18 mouse cellular contexts compared by ENCODE assay signal in genomic region chr19:10585112-10585511, GRCm38 (mm10). TPM values are rescaled to one million over a fixed set of nuclear protein-coding genes. Genes with fewer than 3 reads are reported as not detected.
DNase-seq lines count a peak whose midpoint lies in the region; ATAC-seq and TF ChIP-seq lines count a peak whose summit lies in the region.
"Had no signal": no experiment of that assay in that cellular context is flagged by ENCODE, and none has a peak within 500 bp of the region (broad histone marks: within the 10 kb centered on the region; RNA-seq: fewer than 3 reads in every experiment).

No protein-coding gene starts in this region.

- peak; percentile 77 for TF ChIP-seq EP300 in CH12.LX (IDR thresholded peaks at IDR 0.05; ENCODE audit: low read length)
- no peak for TF ChIP-seq EP300 in liver, postnatal 0 days (IDR thresholded peaks at IDR 0.05; ENCODE audit: low read depth)

- intact Hi-C loops in left cerebral cortex, postnatal 36 days (cut with DNase I), result no loop called here

- peaks cover 29% of the 10 kb centered on the region for H3K79me2 ChIP-seq in CH12.LX (replicated peaks; ENCODE audit: control insufficient read depth, extremely low read depth, insufficient read depth, poor library complexity, severe bottlenecking)

- H3K36me3 ChIP-seq in liver, embryonic 12.5 days, result peaks cover 34% of the 10 kb centered on the region
- H3K36me3 ChIP-seq in CH12.LX (replicated peaks in 1 of 2; ENCODE audit: control insufficient read depth in 1 of 2, insufficient read depth in 1 of 2, low read length in 1 of 2), result peaks cover 30 to 72% of the 10 kb centered on the region in 2 experiments
- H3K36me3 ChIP-seq in liver, postnatal 0 days (replicated peaks; ENCODE audit: insufficient read depth, low read length), result peaks cover 51% of the 10 kb centered on the region
- H3K36me3 ChIP-seq in stomach, embryonic 15.5 days, result no peaks in the 10 kb centered on the region; the same call in 1 of the 2 replicates

- H3K27me3 ChIP-seq in liver, embryonic 12.5 days (replicated peaks), result no peaks in the 10 kb centered on the region
- no peaks in the 10 kb centered on the region for H3K27me3 ChIP-seq in CH12.LX (replicated peaks)
- H3K27me3 ChIP-seq in liver, postnatal 0 days (ENCODE audit: insufficient read depth, low read length), result no peaks in the 10 kb centered on the region
- H3K27me3 ChIP-seq in stomach, embryonic 15.5 days (replicated peaks), result no peaks in the 10 kb centered on the region
- H3K27me3 ChIP-seq: hindbrain, embryonic 15.5 days; lung, embryonic 15.5 days had no signal

- H3K9me3 ChIP-seq in liver, embryonic 12.5 days (replicated peaks), result no peaks in the 10 kb centered on the region
- no peaks in the 10 kb centered on the region for H3K9me3 ChIP-seq in CH12.LX (replicated peaks; ENCODE audit: low read length)
- no peaks in the 10 kb centered on the region for H3K9me3 ChIP-seq in liver, postnatal 0 days (ENCODE audit: low read length)
- no peaks in the 10 kb centered on the region for H3K9me3 ChIP-seq in stomach, embryonic 15.5 days
- H3K9me3 ChIP-seq: embryonic facial prominence, embryonic 10.5 days; hindbrain, embryonic 15.5 days; lung, embryonic 15.5 days had no signal

- TF ChIP-seq POLR2A in CH12.LX (IDR thresholded peaks at IDR 0.05; ENCODE audit: low read depth, low read length), result peak; percentile 31; the same call in 1 of the 2 replicates

- no peak for TF ChIP-seq RAD21 in CH12.LX (IDR thresholded peaks at IDR 0.05; ENCODE audit: low read depth, low read length)

- H3K9ac ChIP-seq in liver, embryonic 12.5 days, result no peak overlapping the region
- no peak overlapping the region for H3K9ac ChIP-seq in CH12.LX (ENCODE audit: insufficient read depth, low read depth)
- no peak overlapping the region for H3K9ac ChIP-seq in liver, postnatal 0 days (replicated peaks)
- H3K9ac ChIP-seq in stomach, embryonic 15.5 days, result no peak overlapping the region
- H3K9ac ChIP-seq: hindbrain, embryonic 15.5 days; lung, embryonic 15.5 days had no signal

- DNase-seq in liver, result no peak
- peak; percentile 61 for DNase-seq in CH12.LX (ENCODE audit: extremely low read depth)
- DNase-seq in liver, postnatal 0 days, result peak; percentile 35
- no peak for DNase-seq in left cerebral cortex, postnatal 36 days (ENCODE audit: low spot score in 2 of 2)
- DNase-seq in urinary bladder, postnatal 25 days (ENCODE audit: low spot score), result no peak
- DNase-seq in right cerebral cortex, postnatal 25 days, result no peak
- DNase-seq: cerebellum, adult 9-10 months; gastrocnemius, postnatal 10 days; heart, postnatal 4 days; kidney, adult 2 months; kidney, postnatal 36 days had no signal

- H3K4me2 ChIP-seq in liver, embryonic 12.5 days, result no peak overlapping the region
- peak overlapping the region; percentile 76 for H3K4me2 ChIP-seq in CH12.LX (ENCODE audit: insufficient read depth, low read depth, poor library complexity, severe bottlenecking)
- H3K4me2 ChIP-seq in liver, postnatal 0 days (ENCODE audit: low read depth, low read length), result peak overlapping the region; percentile 18; the same call in 1 of the 2 replicates
- no peak overlapping the region for H3K4me2 ChIP-seq in stomach, embryonic 15.5 days
- H3K4me2 ChIP-seq: hindbrain, embryonic 15.5 days; lung, embryonic 15.5 days; midbrain, embryonic 11.5 days had no signal

- in situ Hi-C loops in CH12.LX (cut with MboI; ENCODE audit: low pct_ligation_motif_present, low pct_unique_long_range_greater_than_20kb, low sequenced_read_pairs), result no loop called here

- TF ChIP-seq CTCF in CH12.LX (conservative IDR thresholded peaks at IDR 0.05 in 1 of 2, IDR thresholded peaks at IDR 0.05 in 1 of 2; ENCODE audit: low read depth in 2 of 2, low read length in 2 of 2), result no peak
- no peak for TF ChIP-seq CTCF in liver, postnatal 0 days (IDR thresholded peaks at IDR 0.05; ENCODE audit: low read depth)

- 0 out of 2 replicates have a peak, but pooled peaks have one; percentile 10 for ATAC-seq in liver, embryonic 12.5 days
- ATAC-seq in liver, postnatal 0 days, result peak; percentile 26
- peak; percentile 40 for ATAC-seq in stomach, embryonic 15.5 days (ENCODE audit: insufficient read depth, low FRiP score, low read depth)

- WGBS in liver, embryonic 12.5 days (ENCODE audit: insufficient replicate concordance), result 74% methylated on average over 8 of the region's 8 CpGs
- 70% methylated on average over 8 of the region's 8 CpGs for WGBS in liver, postnatal 0 days (ENCODE audit: insufficient replicate concordance)
- WGBS in stomach, embryonic 15.5 days, result 77% methylated on average over 8 of the region's 8 CpGs

- dilution Hi-C loops in CH12.LX (cut with MboI; ENCODE audit: extremely low pct_ligation_motif_present, extremely low pct_unique_long_range_greater_than_20kb, low sequenced_read_pairs), result no loop called here

- H3K4me3 ChIP-seq in liver, embryonic 12.5 days, result no peak overlapping the region
- peak overlapping the region in 2 of 3 experiments; percentile 2 to 37 for H3K4me3 ChIP-seq in CH12.LX (replicated peaks in 1 of 3; ENCODE audit: low read depth in 2 of 3, low read length in 2 of 3, poor library complexity in 1 of 3)
- no peak overlapping the region for H3K4me3 ChIP-seq in liver, postnatal 0 days (ENCODE audit: low read depth, low read length)
- no peak overlapping the region for H3K4me3 ChIP-seq in stomach, embryonic 15.5 days (replicated peaks)
- H3K4me3 ChIP-seq: embryonic facial prominence, embryonic 10.5 days; heart, adult 2 months; hindbrain, embryonic 15.5 days; lung, embryonic 15.5 days had no signal

- H3K27ac ChIP-seq in liver, embryonic 12.5 days, result no peak overlapping the region
- 0 out of 2 replicates have a peak overlapping the region, but pooled peaks have one; percentile 6 for H3K27ac ChIP-seq in CH12.LX (ENCODE audit: insufficient read depth, low read depth)
- no peak overlapping the region for H3K27ac ChIP-seq in liver, postnatal 0 days (ENCODE audit: low read depth)
- H3K27ac ChIP-seq in stomach, embryonic 15.5 days, result no peak overlapping the region
- H3K27ac ChIP-seq: embryonic facial prominence, embryonic 10.5 days; heart, adult 2 months; hindbrain, embryonic 15.5 days; lung, embryonic 15.5 days had no signal

- peaks cover 21% of the 10 kb centered on the region for H3K4me1 ChIP-seq in liver, embryonic 12.5 days
- H3K4me1 ChIP-seq in CH12.LX (ENCODE audit: control insufficient read depth in 1 of 2, insufficient read depth in 2 of 2), result peaks cover 30 to 57% of the 10 kb centered on the region in 2 experiments
- peaks cover 30% of the 10 kb centered on the region for H3K4me1 ChIP-seq in liver, postnatal 0 days (ENCODE audit: insufficient read depth)
- H3K4me1 ChIP-seq in stomach, embryonic 15.5 days, result no peaks in the 10 kb centered on the region
- H3K4me1 ChIP-seq: hindbrain, embryonic 15.5 days; lung, embryonic 15.5 days had no signal

TF ChIP-seq in CH12.LX, 34 proteins besides CTCF, POLR2A, EP300 and RAD21 (continues in another document):
- no peak for TF ChIP-seq MAZ (IDR thresholded peaks at IDR 0.05; ENCODE audit: low read depth, low read length)
- TF ChIP-seq ZMIZ1 (IDR thresholded peaks at IDR 0.05; ENCODE audit: low read depth, low read length), result no peak
- peak; percentile 90 for TF ChIP-seq IRF4 (IDR thresholded peaks at IDR 0.05; ENCODE audit: low read depth, low read length)
- peak; percentile 99 for TF ChIP-seq TCF12 (IDR thresholded peaks at IDR 0.05; ENCODE audit: low read depth, low read length)
- TF ChIP-seq SMC3 (IDR thresholded peaks at IDR 0.05; ENCODE audit: low read depth, low read length), result no peak

RNA-seq across cellular contexts. Expression of gene Tmem138, which starts 8.0 kb away (rescaled TPM):
- polyA plus RNA-seq in liver, embryonic 12.5 days (2016; fragmentation: Nextera tagmentation; extraction: Ambion mirVana), result 18.5 and 19.4 TPM in 2 replicates
- total RNA-seq in CH12.LX (2012; rRNA removed), result 14.7 and 15.9 TPM in 2 replicates
- total RNA-seq in CH12.LX (2014; rRNA removed), result 14.0 and 14.1 TPM in 2 replicates
- polyA plus RNA-seq in CH12.LX (2012; ENCODE audit: insufficient read length, low read depth), result 25.8 and 30.9 TPM in 2 replicates
- 8.2 and 8.4 TPM in 2 replicates for polyA plus RNA-seq in liver, postnatal 0 days (2015; fragmentation: Nextera tagmentation; extraction: Ambion mirVana)
- polyA plus RNA-seq in stomach, embryonic 15.5 days (2015; fragmentation: Nextera tagmentation; extraction: Ambion mirVana), result 28.4 and 29.4 TPM in 2 replicates
- 10 to 100 TPM; 11.6 to 16.5 TPM for total RNA-seq in left cerebral cortex, postnatal 36 days (2021)

RNA-seq across cellular contexts. Expression of gene Cyb561a3, which starts 8.1 kb away (rescaled TPM):
- 12.8 TPM in 2 replicates for polyA plus RNA-seq in liver, embryonic 12.5 days (2016; fragmentation: Nextera tagmentation; extraction: Ambion mirVana)
- total RNA-seq in CH12.LX (2012; rRNA removed) (137 and 161 TPM in 2 replicates), CH12.LX (2014; rRNA removed) (180 and 211 TPM in 2 replicates)
- 301 and 327 TPM in 2 replicates for polyA plus RNA-seq in CH12.LX (2012; ENCODE audit: insufficient read length, low read depth)
- polyA plus RNA-seq in liver, postnatal 0 days (2015; fragmentation: Nextera tagmentation; extraction: Ambion mirVana), result 18.5 and 19.0 TPM in 2 replicates
- 18.9 and 19.6 TPM in 2 replicates for polyA plus RNA-seq in stomach, embryonic 15.5 days (2015; fragmentation: Nextera tagmentation; extraction: Ambion mirVana)
- 10 to 100 TPM; 11.8 to 13.9 TPM for total RNA-seq in left cerebral cortex, postnatal 36 days (2021)

RNA-seq across cellular contexts. Expression of gene Ddb1, which starts 20.0 kb away (rescaled TPM):
- polyA plus RNA-seq in liver, embryonic 12.5 days (2016; fragmentation: Nextera tagmentation; extraction: Ambion mirVana), result 252 and 256 TPM in 2 replicates
- total RNA-seq in CH12.LX (2012; rRNA removed) (319 and 365 TPM in 2 replicates), CH12.LX (2014; rRNA removed) (299 and 311 TPM in 2 replicates)
- polyA plus RNA-seq in CH12.LX (2012; ENCODE audit: insufficient read length, low read depth), result 406 and 451 TPM in 2 replicates
- polyA plus RNA-seq in liver, postnatal 0 days (2015; fragmentation: Nextera tagmentation; extraction: Ambion mirVana), result 68.7 and 81.3 TPM in 2 replicates
- 301 and 305 TPM in 2 replicates for polyA plus RNA-seq in stomach, embryonic 15.5 days (2015; fragmentation: Nextera tagmentation; extraction: Ambion mirVana)
- total RNA-seq in left cerebral cortex, postnatal 36 days (2021), result 100 to 1,000 TPM; 193 to 209 TPM

RNA-seq across cellular contexts. Expression of gene Tkfc, which starts 20.3 kb away (rescaled TPM):
- polyA plus RNA-seq in liver, embryonic 12.5 days (2016; fragmentation: Nextera tagmentation; extraction: Ambion mirVana), result 10.1 and 10.2 TPM in 2 replicates
- total RNA-seq in CH12.LX (2012; rRNA removed) (10.0 and 11.0 TPM in 2 replicates), CH12.LX (2014; rRNA removed) (2.4 TPM in 2 replicates)
- 14.9 and 15.0 TPM in 2 replicates for polyA plus RNA-seq in CH12.LX (2012; ENCODE audit: insufficient read length, low read depth)
- polyA plus RNA-seq in liver, postnatal 0 days (2015; fragmentation: Nextera tagmentation; extraction: Ambion mirVana), result 82.1 and 133 TPM in 2 replicates
- 20.3 and 21.8 TPM in 2 replicates for polyA plus RNA-seq in stomach, embryonic 15.5 days (2015; fragmentation: Nextera tagmentation; extraction: Ambion mirVana)
- 10 to 100 TPM; 20.0 to 23.1 TPM for total RNA-seq in left cerebral cortex, postnatal 36 days (2021)

RNA-seq across cellular contexts. Expression of gene Tmem216, which starts 29.1 kb away (rescaled TPM):
- 14.9 and 18.2 TPM in 2 replicates for polyA plus RNA-seq in liver, embryonic 12.5 days (2016; fragmentation: Nextera tagmentation; extraction: Ambion mirVana)
- total RNA-seq in CH12.LX (2012; rRNA removed) (24.0 and 28.1 TPM in 2 replicates), CH12.LX (2014; rRNA removed) (25.7 and 31.8 TPM in 2 replicates)
- 19.9 and 23.7 TPM in 2 replicates for polyA plus RNA-seq in CH12.LX (2012; ENCODE audit: insufficient read length, low read depth)
- 11.7 and 13.0 TPM in 2 replicates for polyA plus RNA-seq in liver, postnatal 0 days (2015; fragmentation: Nextera tagmentation; extraction: Ambion mirVana)
- 36.0 and 36.6 TPM in 2 replicates for polyA plus RNA-seq in stomach, embryonic 15.5 days (2015; fragmentation: Nextera tagmentation; extraction: Ambion mirVana)
- 10 to 100 TPM; 11.1 to 12.7 TPM for total RNA-seq in left cerebral cortex, postnatal 36 days (2021)

Comparison
In these comparisons a context has a peak if more than half of its experiments do, and no peak if none do; other contexts are left out.
1. H3K4me2 ChIP-seq: peak in CH12.LX (single experiment) and liver, postnatal 0 days (single experiment); none in liver, embryonic 12.5 days (single experiment) and stomach, embryonic 15.5 days (single experiment).
2. DNase-seq: peak in CH12.LX (single experiment) and liver, postnatal 0 days (single experiment); none in liver (single experiment), left cerebral cortex, postnatal 36 days (0 of 2), urinary bladder, postnatal 25 days (single experiment) and right cerebral cortex, postnatal 25 days (single experiment).
3. H3K4me3 ChIP-seq: peak in CH12.LX (2 of 3); none in liver, embryonic 12.5 days (single experiment), liver, postnatal 0 days (single experiment) and stomach, embryonic 15.5 days (single experiment).
4. RNA of gene Cyb561a3, which starts 8.1 kb away (polyA plus RNA-seq): 301 to 327 TPM in CH12.LX; 18.9 to 19.6 TPM in stomach, embryonic 15.5 days, 18.5 to 19.0 TPM in liver, postnatal 0 days and 12.8 TPM in liver, embryonic 12.5 days; every median in the first group is over 10 times any median in the second.
5. Peak in every context shown above with its lines, with median percentiles within 50 percentile points of each other: ATAC-seq.